Mouse (Mus musculus) midbrain, embryonic 14.5 days (tissue): Measurements from ENCODE around the gene Dennd4c. TPM values are rescaled to one million over a fixed set of nuclear protein-coding genes. Genes with fewer than 3 reads are reported as not detected.
A peak's percentile ranks its signal among the peaks of the same experiment; 100 is the strongest.

Experiments
- ATAC-seq: fragments of 200-750 bp; cut with Nextera tagmentation; 2 replicates; pipeline ENCODE4 v1.8.0; 2017; ENCODE audit warnings: moderate number of reproducible peaks, moderate library complexity; ENCODE audit not compliant: low FRiP score, low TSS enrichment
- DNase-seq: peaks from one replicate; pipeline ENCODE4 v3.0.0-alpha.2; 2015
- H3K27ac ChIP-seq: fragments of 300-500 bp; sonication (generic); replicated peaks from 2 replicates; pipeline ENCODE4 v1.5.1; 2014; ENCODE audit warnings: mild to moderate bottlenecking, low read depth, low read length, moderate library complexity
- H3K27me3 ChIP-seq: fragments of 300-500 bp; sonication (generic); 2 replicates; pipeline ENCODE4 v1.6.1; 2014; ENCODE audit warnings: low read length, control low read depth, mixed read lengths; ENCODE audit not compliant: control insufficient read depth, insufficient read depth
- H3K36me3 ChIP-seq: fragments of 300-500 bp; sonication (generic); 2 replicates; pipeline ENCODE4 v1.6.1; 2014; ENCODE audit warnings: low read length, control low read depth; ENCODE audit not compliant: control insufficient read depth, insufficient read depth
- H3K4me1 ChIP-seq: fragments of 300-500 bp; sonication (generic); 2 replicates; pipeline ENCODE4 v1.6.1; 2014; ENCODE audit warnings: mild to moderate bottlenecking, antibody characterized with exemption, low read length, control low read depth; ENCODE audit not compliant: control insufficient read depth, insufficient read depth
- H3K4me2 ChIP-seq: fragments of 300-500 bp; sonication (generic); 2 replicates; pipeline ENCODE4 v1.6.1; 2014; ENCODE audit warnings: mild to moderate bottlenecking, low read length, moderate library complexity
- H3K4me3 ChIP-seq: fragments of 300-500 bp; sonication (generic); replicated peaks from 2 replicates; pipeline ENCODE4 v1.5.1; 2014; ENCODE audit warnings: low read depth, low read length
- H3K9ac ChIP-seq: fragments of 300-500 bp; sonication (generic); replicated peaks from 2 replicates; pipeline ENCODE4 v1.6.1; 2014; ENCODE audit warnings: mild to moderate bottlenecking, low read length, moderate library complexity
- H3K9me3 ChIP-seq: fragments of 300-500 bp; sonication (generic); 2 replicates; pipeline ENCODE4 v1.6.1; 2016; ENCODE audit warnings: low read length, control low read depth, mixed read lengths; ENCODE audit not compliant: control insufficient read depth
- WGBS: fragments of 180-500 bp; shearing (Covaris S2); extraction: QIAGEN DNeasy Blood & Tissue Kit; methylation state at CpG from one replicate; pipeline ENCODE4 v1.1.7; 2014; 5-methylcytosine and 5-hydroxymethylcytosine counted together
- polyA plus RNA-seq: library from polyadenylated mRNA; unstranded; fragments of >200 nt; fragmentation: Nextera tagmentation; extraction: Ambion mirVana; gene quantifications from 2 replicates; pipeline ENCODE4 v1.2.1, GENCODE M21; 2014

Gene Dennd4c
- 3.9 and 5.1 TPM in 2 replicates for polyA plus RNA-seq

DNA sequence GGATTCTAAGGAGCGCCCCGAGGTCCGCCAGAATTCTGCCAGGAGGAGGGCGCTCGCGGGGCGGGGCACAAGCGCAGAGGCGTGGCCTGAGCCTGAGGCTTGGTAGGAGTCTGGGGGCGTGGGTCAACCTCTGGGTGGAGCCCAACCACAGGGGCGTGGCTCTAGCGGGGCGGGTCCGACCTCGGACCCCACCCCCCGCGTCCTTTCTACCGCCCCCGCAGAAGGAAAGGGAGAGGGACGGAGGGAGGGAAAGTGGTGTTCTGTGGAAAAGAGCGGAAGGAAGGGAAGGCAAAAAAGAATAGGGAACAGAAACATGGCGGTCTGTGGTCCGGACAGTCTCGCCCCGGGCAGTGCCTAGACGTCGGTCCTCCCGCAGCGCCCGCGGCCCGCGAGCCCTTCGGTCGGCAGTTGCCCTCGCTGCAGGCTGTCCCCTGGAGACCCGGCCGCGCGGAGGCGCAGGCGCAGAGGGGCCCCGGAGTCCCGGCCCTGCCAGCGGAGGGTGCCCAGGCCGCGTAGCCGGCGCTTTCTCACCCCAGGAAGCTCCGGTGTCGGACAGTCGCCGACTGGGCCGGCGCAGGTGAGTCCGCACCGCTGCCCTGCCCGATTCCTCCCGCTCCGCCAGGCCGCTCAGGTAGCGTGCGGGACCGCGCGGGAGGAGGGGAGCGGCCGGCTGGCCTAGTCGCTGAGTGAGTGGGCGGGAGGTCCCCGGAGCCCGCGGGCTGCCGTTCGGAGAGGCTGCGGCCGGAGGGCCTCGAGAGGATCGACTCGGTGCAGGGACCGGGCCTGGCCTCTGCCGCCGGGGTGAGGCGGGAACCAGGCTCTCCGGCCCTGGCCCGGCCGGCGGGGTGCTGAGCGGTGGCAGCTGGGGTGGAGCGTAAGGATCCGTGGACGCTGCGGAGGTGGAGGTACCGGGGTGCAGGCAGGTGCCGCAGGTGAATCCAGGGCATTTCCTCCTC is at the start of gene Dennd4c:
TSS of gene Dennd4c (plus strand) at position 220 of the 956 bp plus-strand sequence.
- H3K4me3 ChIP-seq, result peak within 1 kb of the TSS; percentile 99
- peak; percentile 92 for ATAC-seq
- H3K36me3 ChIP-seq, result no peaks in the 10 kb centered on the region
- H3K4me2 ChIP-seq, result peak within 1 kb of the TSS; percentile 88
- DNase-seq, result peak; percentile 91
- H3K4me1 ChIP-seq, result peaks cover 13% of the 10 kb centered on the region; the same call in 1 of the 2 replicates
- peak within 1 kb of the TSS; percentile 92 for H3K9ac ChIP-seq
- H3K27me3 ChIP-seq, result no peaks in the 10 kb centered on the region
- peak within 1 kb of the TSS; percentile 81 for H3K27ac ChIP-seq
- WGBS, result under 1% methylated on average over 95 of the region's 95 CpGs
- no peaks in the 10 kb centered on the region for H3K9me3 ChIP-seq

DNA sequence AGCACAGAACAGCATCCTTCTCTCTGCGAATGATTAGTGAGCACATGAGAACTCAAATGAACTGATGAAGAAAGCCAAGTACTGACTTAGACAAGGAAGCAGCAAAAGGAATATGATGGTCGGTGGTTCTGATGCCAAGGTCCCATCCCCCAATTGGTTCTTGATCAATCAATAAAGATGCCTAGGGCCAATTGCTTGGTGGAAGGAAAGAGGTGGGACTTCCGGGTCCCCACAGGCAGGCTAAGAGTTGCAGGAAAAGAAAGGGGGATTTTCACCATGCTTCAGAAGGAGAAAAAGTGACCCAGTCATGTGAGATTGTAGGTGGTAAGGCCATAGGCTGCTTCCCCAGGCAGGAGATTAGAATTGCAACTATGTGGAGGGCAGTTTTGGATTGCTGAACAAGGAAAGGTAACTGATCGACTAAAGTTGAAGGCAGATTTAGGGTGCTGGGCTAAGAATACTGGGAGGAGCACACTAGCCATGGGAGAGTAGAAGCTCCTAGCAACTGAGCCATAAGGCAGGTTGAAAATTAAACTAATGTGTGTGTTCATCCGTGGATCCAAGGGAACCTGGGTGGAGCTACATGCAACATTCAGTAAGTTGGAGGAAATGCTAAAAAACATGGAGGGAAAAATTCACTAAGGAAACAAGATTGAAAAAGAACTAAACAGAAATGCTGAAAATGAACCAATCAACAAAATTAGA is 49.0 kb upstream of the Dennd4c start:
- no peak overlapping the region for H3K27ac ChIP-seq
- H3K4me1 ChIP-seq, result no peaks in the 10 kb centered on the region
- H3K9me3 ChIP-seq, result no peaks in the 10 kb centered on the region
- WGBS, result 79% methylated on average over 5 of the region's 5 CpGs
- H3K4me3 ChIP-seq, result no peak overlapping the region
- no peak overlapping the region for H3K9ac ChIP-seq
- H3K27me3 ChIP-seq, result no peaks in the 10 kb centered on the region
- no peaks in the 10 kb centered on the region for H3K36me3 ChIP-seq
- ATAC-seq (no peak), DNase-seq (no peak)
- H3K4me2 ChIP-seq, result no peak overlapping the region

DNA sequence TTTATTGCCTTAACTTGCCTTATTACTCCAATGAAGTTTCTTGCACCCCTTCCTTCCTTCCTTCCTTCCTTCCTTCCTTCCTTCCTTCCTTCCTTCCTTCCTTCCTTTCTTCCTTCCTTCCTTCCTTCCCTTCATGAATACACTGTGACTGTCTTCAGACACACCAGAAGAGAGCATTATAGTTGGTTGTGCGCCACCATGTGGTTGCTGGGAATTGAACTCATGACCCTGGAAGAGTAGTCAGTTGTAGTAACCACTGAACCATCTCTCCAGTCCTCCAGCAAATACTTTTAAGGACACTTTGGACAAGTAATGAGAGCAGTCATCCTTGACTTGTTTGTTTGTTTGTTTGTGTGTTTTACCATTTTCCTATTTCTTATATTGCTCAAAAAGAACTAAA is 39.6 kb upstream of the Dennd4c start:
- 45% methylated on average over 1 of the region's 1 CpGs for WGBS
- no peak overlapping the region for H3K4me3 ChIP-seq
- ATAC-seq, result no peak

DNA sequence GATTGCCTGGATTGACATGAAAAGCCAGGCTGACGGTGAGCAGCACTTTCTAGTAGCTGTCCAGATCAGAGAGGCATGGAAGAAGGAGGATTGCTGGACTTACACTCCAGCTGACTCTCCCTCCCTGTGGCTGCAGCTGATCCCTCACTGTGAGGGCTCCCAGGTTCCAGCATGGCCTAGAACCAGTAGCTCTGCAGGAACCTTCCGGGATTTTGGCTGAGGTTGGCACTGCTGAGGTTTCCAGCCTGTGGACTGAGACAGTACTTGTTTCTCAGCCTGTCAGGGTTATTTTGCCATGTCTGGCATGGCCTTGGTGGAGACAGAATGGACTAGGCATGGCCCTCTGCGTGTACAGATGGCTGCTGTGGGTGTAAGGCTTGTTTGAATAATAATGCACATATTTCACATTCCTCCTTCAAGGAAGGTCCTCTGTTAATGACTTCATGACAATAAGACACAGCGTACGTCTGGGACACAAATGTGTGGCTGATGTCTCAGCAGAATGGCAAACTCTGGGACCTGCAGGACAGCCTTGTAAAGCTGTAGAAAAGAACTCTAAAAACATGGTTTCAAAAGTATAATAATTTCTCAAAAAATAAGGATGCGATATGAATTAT is 38.2 kb upstream of the Dennd4c start:
- H3K27ac ChIP-seq, result no peak overlapping the region

More for the DNA sequence above, 39.6 kb upstream of the Dennd4c start:
- Histone ChIP-seq H3K36me3 (no peaks in the 10 kb centered on the region), H3K4me1 (no peaks in the 10 kb centered on the region), H3K9ac (no peak overlapping the region), H3K27ac (no peak overlapping the region), H3K4me2 (no peak overlapping the region), H3K9me3 (no peaks in the 10 kb centered on the region), H3K27me3 (no peaks in the 10 kb centered on the region)
- no peak for DNase-seq

DNA sequence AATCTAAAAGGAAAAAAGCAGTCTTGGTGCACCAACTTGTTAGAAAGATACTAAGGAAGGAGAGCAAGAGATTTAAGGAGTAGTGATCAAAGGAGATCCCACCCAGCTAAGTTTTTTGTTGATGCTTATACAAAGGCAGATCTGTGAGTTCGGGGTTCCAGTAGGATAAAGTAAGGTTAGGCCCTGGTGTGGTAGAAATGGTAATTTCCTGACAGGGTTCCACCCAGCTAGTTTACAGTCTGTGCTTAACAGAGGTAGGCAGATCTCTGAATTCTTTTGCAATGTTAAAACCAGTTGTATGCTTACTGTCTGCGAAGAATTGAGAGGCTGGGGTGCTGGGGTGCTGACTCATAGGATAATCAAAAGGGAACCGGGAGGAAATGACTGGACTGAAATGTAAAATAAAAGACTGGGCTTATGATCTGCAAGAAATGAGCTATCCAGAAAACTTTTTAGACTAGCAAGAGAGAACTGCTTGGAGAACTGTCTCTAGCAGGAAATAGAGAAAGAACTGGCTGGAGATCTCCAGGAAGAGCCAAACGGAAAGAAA is 37.6 kb upstream of the Dennd4c start:
- no peak overlapping the region for H3K27ac ChIP-seq
- H3K36me3 ChIP-seq, result no peaks in the 10 kb centered on the region
- WGBS, result 77% methylated on average over 4 of the region's 4 CpGs
- no peaks in the 10 kb centered on the region for H3K4me1 ChIP-seq
- no peak overlapping the region for H3K4me2 ChIP-seq
- H3K9me3 ChIP-seq, result no peaks in the 10 kb centered on the region
- DNase-seq (no peak), ATAC-seq (no peak)
- H3K27me3 ChIP-seq, result no peaks in the 10 kb centered on the region
- H3K4me3 ChIP-seq, result no peak overlapping the region
- H3K9ac ChIP-seq, result no peak overlapping the region

More for the DNA sequence above, 38.2 kb upstream of the Dennd4c start:
- Histone ChIP-seq H3K9me3 (no peaks in the 10 kb centered on the region), H3K9ac (no peak overlapping the region), H3K27me3 (no peaks in the 10 kb centered on the region), H3K4me2 (no peak overlapping the region), H3K36me3 (no peaks in the 10 kb centered on the region), H3K4me3 (no peak overlapping the region), H3K4me1 (no peaks in the 10 kb centered on the region)
- WGBS, result 59% methylated on average over 6 of the region's 6 CpGs
- DNase-seq, result no peak
- no peak for ATAC-seq

DNA sequence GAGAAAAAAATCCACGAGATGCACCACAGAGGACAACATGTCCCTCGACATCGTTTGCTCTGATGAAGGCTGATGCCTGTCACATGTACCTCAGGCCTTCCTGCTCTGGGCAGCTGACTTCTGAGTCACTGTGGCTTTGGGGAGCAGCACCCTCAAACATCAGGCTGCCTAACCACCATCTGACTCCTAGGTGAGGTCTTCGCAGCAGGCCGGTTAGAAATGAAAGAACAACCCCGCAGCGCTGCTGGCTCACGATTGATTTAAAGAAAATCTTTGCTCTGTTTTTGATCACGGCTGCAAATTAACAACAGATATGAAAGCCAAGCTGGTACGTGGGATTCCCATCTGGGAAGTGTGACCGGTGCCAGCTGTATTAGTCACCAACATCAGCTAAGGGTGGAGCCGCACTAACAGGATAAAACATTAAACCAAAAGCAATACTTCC is 35.6 kb upstream of the Dennd4c start:
- H3K27me3 ChIP-seq, result no peaks in the 10 kb centered on the region
- 91% methylated on average over 12 of the region's 12 CpGs for WGBS

DNA sequence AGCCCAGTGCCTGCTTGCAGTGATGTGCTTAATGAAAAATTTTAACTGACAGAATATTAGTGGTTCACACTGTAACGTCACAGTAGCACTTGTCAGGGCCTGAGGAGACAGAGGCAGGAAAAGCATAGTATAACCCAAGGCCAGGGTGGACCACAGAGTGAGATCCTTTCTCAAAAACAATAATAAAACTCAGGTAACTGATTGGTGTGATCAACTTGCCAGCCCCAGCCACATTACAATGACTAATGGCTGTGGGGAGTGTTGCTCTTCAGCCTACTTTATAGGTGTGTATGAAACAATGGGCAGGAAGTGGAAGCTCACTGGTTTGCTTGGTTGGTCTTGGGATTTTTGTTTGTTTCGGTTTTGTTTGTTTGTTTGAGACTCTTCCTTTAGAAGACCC is 34.8 kb upstream of the Dennd4c start:
- no peaks in the 10 kb centered on the region for H3K36me3 ChIP-seq
- ATAC-seq (no peak), DNase-seq (no peak)
- H3K4me3 ChIP-seq, result no peak overlapping the region
- no peaks in the 10 kb centered on the region for H3K9me3 ChIP-seq
- 78% methylated on average over 2 of the region's 2 CpGs for WGBS
- H3K9ac ChIP-seq, result no peak overlapping the region
- no peaks in the 10 kb centered on the region for H3K27me3 ChIP-seq
- no peak overlapping the region for H3K4me2 ChIP-seq
- H3K27ac ChIP-seq, result no peak overlapping the region
- no peaks in the 10 kb centered on the region for H3K4me1 ChIP-seq

More for the DNA sequence above, 35.6 kb upstream of the Dennd4c start:
- ATAC-seq, result no peak
- no peak overlapping the region for H3K9ac ChIP-seq
- H3K4me1 ChIP-seq, result no peaks in the 10 kb centered on the region
- H3K4me3 ChIP-seq, result no peak overlapping the region
- DNase-seq, result no peak
- no peaks in the 10 kb centered on the region for H3K9me3 ChIP-seq
- H3K27ac ChIP-seq, result no peak overlapping the region
- no peaks in the 10 kb centered on the region for H3K36me3 ChIP-seq
- no peak overlapping the region for H3K4me2 ChIP-seq

DNA sequence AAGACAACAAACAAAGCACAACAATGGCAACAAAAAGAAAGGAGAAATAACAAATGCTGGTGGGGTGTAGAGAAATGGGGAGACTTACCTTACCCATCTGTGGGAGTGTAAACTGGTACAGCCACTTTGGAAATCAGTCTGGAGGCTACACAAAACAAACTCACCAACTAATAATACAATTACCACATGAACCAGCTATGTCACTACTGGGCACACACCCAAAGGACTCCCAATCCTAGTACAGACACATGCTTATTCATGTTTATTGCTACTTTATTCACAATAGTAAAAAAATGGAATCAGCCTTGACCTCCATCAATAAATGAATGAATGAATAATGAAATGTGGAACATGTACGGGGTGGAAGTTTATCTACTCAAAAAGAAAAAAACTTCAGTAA is 33.0 kb upstream of the Dennd4c start:
- Histone ChIP-seq H3K27ac (no peak overlapping the region), H3K4me2 (no peak overlapping the region), H3K9me3 (no peaks in the 10 kb centered on the region), H3K27me3 (no peaks in the 10 kb centered on the region), H3K4me1 (no peaks in the 10 kb centered on the region), H3K9ac (no peak overlapping the region), H3K4me3 (no peak overlapping the region), H3K36me3 (no peaks in the 10 kb centered on the region)
- no peak for DNase-seq
- ATAC-seq, result no peak
- WGBS, result 98% methylated on average over 1 of the region's 1 CpGs
